Mouse (Mus musculus) bone marrow, adult 2 months (tissue): Measurements from ENCODE around the gene Slc23a2. TPM values are rescaled to one million over a fixed set of nuclear protein-coding genes. Genes with fewer than 3 reads are reported as not detected.
A peak's percentile ranks its signal among the peaks of the same experiment; 100 is the strongest.

ENCODE experiments used
- H3K27ac ChIP-seq: fragments of 200-500 bp; 2 replicates; pipeline ENCODE4 v1.5.1; 2012; ENCODE audit warnings: low read depth, mild to moderate bottlenecking, control low read depth, inconsistent platforms, low read length; ENCODE audit not compliant: control insufficient read depth, poor library complexity, insufficient read depth
- H3K4me1 ChIP-seq: fragments of 200-500 bp; 2 replicates; pipeline ENCODE4 v1.6.1; 2011; ENCODE audit warnings: low read length; ENCODE audit not compliant: control insufficient read depth, insufficient read depth
- H3K4me3 ChIP-seq: fragments of 200-500 bp; replicated peaks from 2 replicates; pipeline ENCODE3; 2011; ENCODE audit warnings: mild to moderate bottlenecking, low read depth, low read length, control low read depth; ENCODE audit not compliant: control insufficient read depth
- CTCF ChIP-seq: fragments of 200-500 bp; IDR thresholded peaks from 2 replicates; pipeline ENCODE4 v1.5.1; 2011; ENCODE audit warnings: low read length, control low read depth; ENCODE audit not compliant: control insufficient read depth, insufficient read depth
- POLR2A ChIP-seq: fragments of 200-500 bp; IDR thresholded peaks from 2 replicates; pipeline ENCODE4 v1.6.1; 2011; ENCODE audit warnings: low read depth, mild to moderate bottlenecking, control low read depth, low read length, borderline replicate concordance; ENCODE audit not compliant: control insufficient read depth
- WGBS: fragments of 180-500 bp; shearing (Covaris S2); methylation state at CpG from one replicate; pipeline ENCODE4 v1.1.7; 2018; 5-methylcytosine and 5-hydroxymethylcytosine counted together
- polyA plus RNA-seq: library from polyadenylated mRNA; stranded (reverse); fragments of >200 nt; gene quantifications from 2 replicates; pipeline ENCODE4 v1.2.4, GENCODE M21; 2011; ENCODE audit warnings: low replicate concordance; ENCODE audit not compliant: missing spikeins, insufficient read depth, insufficient read length

Slc23a2 gene
- polyA plus RNA-seq, 1 experiment, result 12.2 TPM

- peak overlapping the region; percentile 48 for H3K4me3 ChIP-seq
- H3K4me1 ChIP-seq, result peaks cover 9% of the 10 kb centered on the region; the same call in 1 of the 2 replicates
- H3K27ac ChIP-seq, result peak overlapping the region; percentile 73
- WGBS, result 7% methylated on average over 10 of the region's 10 CpGs
- no peak for TF ChIP-seq POLR2A
- no peak for TF ChIP-seq CTCF
Observed at GRCm38 (mm10) chr2:132102505-132103130, 42.3 kb downstream of the Slc23a2 start.

- WGBS, result 56% methylated on average over 9 of the region's 9 CpGs
- Histone ChIP-seq H3K27ac (peak overlapping the region; percentile 53), H3K4me3 (no peak overlapping the region), H3K4me1 (peaks cover 11% of the 10 kb centered on the region; the same call in 1 of the 2 replicates)
- TF ChIP-seq CTCF, result no peak
- no peak for TF ChIP-seq POLR2A
Observed at GRCm38 (mm10) chr2:132098942-132099672, 45.8 kb downstream of the Slc23a2 start.

- Histone ChIP-seq H3K27ac (no peak overlapping the region), H3K4me1 (peaks cover 12% of the 10 kb centered on the region; the same call in 1 of the 2 replicates), H3K4me3 (no peak overlapping the region)
- 33% methylated on average over 4 of the region's 4 CpGs for WGBS
- TF ChIP-seq CTCF (no peak), POLR2A (no peak)
Observed at GRCm38 (mm10) chr2:132098365-132098764, 46.5 kb downstream of the Slc23a2 start.

GRCm38 (mm10) chr2:132096582-132096981 is 48.3 kb downstream of the Slc23a2 start:
- TF ChIP-seq POLR2A (no peak), CTCF (no peak)
- Histone ChIP-seq H3K4me3 (no peak overlapping the region), H3K4me1 (peaks cover 11% of the 10 kb centered on the region; the same call in 1 of the 2 replicates), H3K27ac (no peak overlapping the region)
- WGBS, result 70% methylated on average over 4 of the region's 4 CpGs

- no peak overlapping the region for H3K4me3 ChIP-seq
- 42% methylated on average over 6 of the region's 6 CpGs for WGBS
- no peak overlapping the region for H3K27ac ChIP-seq
- H3K4me1 ChIP-seq, result peaks cover 8% of the 10 kb centered on the region; the same call in 1 of the 2 replicates
- no peak for TF ChIP-seq POLR2A
- no peak for TF ChIP-seq CTCF
Observed at GRCm38 (mm10) chr2:132095821-132096220, 49.1 kb downstream of the Slc23a2 start.

- WGBS, result 17% methylated on average over 11 of the region's 11 CpGs
- Histone ChIP-seq H3K27ac (peak overlapping the region; percentile 70; the same call in 1 of the 2 replicates), H3K4me3 (peak overlapping the region; percentile 58), H3K4me1 (peaks cover 8% of the 10 kb centered on the region; the same call in 1 of the 2 replicates)
- no peak for TF ChIP-seq POLR2A
- TF ChIP-seq CTCF, result 0 out of 2 replicates have a peak, but pooled peaks have one; percentile 4
Observed at GRCm38 (mm10) chr2:132094441-132095230, 50.3 kb downstream of the Slc23a2 start.

GRCm38 (mm10) chr2:132093739-132094138 is 51.2 kb downstream of the Slc23a2 start:
- Histone ChIP-seq H3K4me3 (no peak overlapping the region), H3K4me1 (peaks cover 4% of the 10 kb centered on the region; the same call in 1 of the 2 replicates), H3K27ac (peak overlapping the region; percentile 70; the same call in 1 of the 2 replicates)
- TF ChIP-seq POLR2A (no peak), CTCF (no peak)
- WGBS, result 57% methylated on average over 2 of the region's 2 CpGs
